ENCODE assay signal across 25 mouse cellular contexts in genomic region chr2:127651601-127652000, GRCm38 (mm10). TPM values are rescaled to one million over a fixed set of nuclear protein-coding genes. Genes with fewer than 3 reads are reported as not detected.
DNase-seq lines count a peak whose midpoint lies in the region; ATAC-seq and TF ChIP-seq lines count a peak whose summit lies in the region.
"Had no signal": no experiment of that assay in that cellular context is flagged by ENCODE, and none has a peak within 500 bp of the region (broad histone marks: within the 10 kb centered on the region; RNA-seq: fewer than 3 reads in every experiment).

No protein-coding gene starts in this region.

- no peak overlapping the region for H3K4me2 ChIP-seq in kidney, embryonic 14.5 days (replicated peaks; ENCODE audit: low read depth, low read length)
- H3K4me2 ChIP-seq in hindbrain, postnatal 0 days (ENCODE audit: low read depth, low read length): no peak overlapping the region
- H3K4me2 ChIP-seq: forebrain, embryonic 13.5 days; heart, embryonic 12.5 days; limb, embryonic 12.5 days; liver, embryonic 12.5 days; midbrain, embryonic 12.5 days; neural tube, embryonic 15.5 days; stomach, embryonic 15.5 days had no signal

- no peak overlapping the region for H3K9ac ChIP-seq in kidney, embryonic 14.5 days (ENCODE audit: low read depth, low read length)
- no peak overlapping the region for H3K9ac ChIP-seq in hindbrain, postnatal 0 days (replicated peaks; ENCODE audit: low read length)
- H3K9ac ChIP-seq: forebrain, embryonic 13.5 days; heart, embryonic 12.5 days; limb, embryonic 12.5 days; liver, embryonic 12.5 days; midbrain, embryonic 12.5 days; neural tube, embryonic 15.5 days; stomach, embryonic 15.5 days had no signal

- 53% methylated on average over 5 of the region's 5 CpGs for WGBS in kidney, embryonic 14.5 days
- WGBS in hindbrain, postnatal 0 days: 63% methylated on average over 5 of the region's 5 CpGs

- no peak for ATAC-seq in kidney, embryonic 14.5 days (ENCODE audit: low FRiP score, low TSS enrichment)
- ATAC-seq in hindbrain, postnatal 0 days: no peak
- ATAC-seq: activated CD4-positive, CD25-positive, alpha-beta regulatory T cell, adult 4 months; forebrain, embryonic 13.5 days; hindbrain, embryonic 16.5 days; intestine, embryonic 16.5 days; liver, embryonic 12.5 days had no signal

- H3K9me3 ChIP-seq in kidney, embryonic 14.5 days (ENCODE audit: control insufficient read depth, low read length): no peaks in the 10 kb centered on the region
- no peaks in the 10 kb centered on the region for H3K9me3 ChIP-seq in hindbrain, postnatal 0 days (ENCODE audit: low read length)
- H3K9me3 ChIP-seq: forebrain, embryonic 13.5 days; heart, embryonic 12.5 days; hindbrain, embryonic 10.5 days; limb, embryonic 12.5 days; liver, embryonic 12.5 days; midbrain, embryonic 12.5 days; neural tube, embryonic 15.5 days; stomach, embryonic 15.5 days had no signal

- no peak for TF ChIP-seq CTCF in hindbrain, postnatal 0 days (IDR thresholded peaks at IDR 0.05; ENCODE audit: low read depth)

- peak overlapping the region; percentile 79; the same call in 1 of the 2 replicates for H3K27ac ChIP-seq in kidney, embryonic 14.5 days (ENCODE audit: low read depth, low read length)
- H3K27ac ChIP-seq in hindbrain, postnatal 0 days: no peak overlapping the region
- H3K27ac ChIP-seq: forebrain, embryonic 13.5 days; hindbrain, embryonic 10.5 days; layer of hippocampus, adult 2 months; limb, embryonic 12.5 days; liver, embryonic 12.5 days; midbrain, embryonic 12.5 days; neural tube, embryonic 15.5 days; stomach, embryonic 15.5 days had no signal

- H3K4me1 ChIP-seq in kidney, embryonic 14.5 days (ENCODE audit: control insufficient read depth, insufficient read depth, low read length): 0 out of 2 replicates have a peak, but pooled peaks cover 3% of the 10 kb centered on the region
- no peaks in the 10 kb centered on the region for H3K4me1 ChIP-seq in hindbrain, postnatal 0 days (ENCODE audit: insufficient read depth, low read length)

- H3K27me3 ChIP-seq in kidney, embryonic 14.5 days (ENCODE audit: control insufficient read depth, insufficient read depth, low read length): peaks cover 21% of the 10 kb centered on the region
- H3K27me3 ChIP-seq in hindbrain, postnatal 0 days (ENCODE audit: insufficient read depth, low read length): peaks cover 12% of the 10 kb centered on the region

- H3K4me3 ChIP-seq in kidney, embryonic 14.5 days (ENCODE audit: low read length): no peak overlapping the region
- no peak overlapping the region for H3K4me3 ChIP-seq in hindbrain, postnatal 0 days (ENCODE audit: low read length)
- H3K4me3 ChIP-seq: forebrain, embryonic 13.5 days; heart, embryonic 12.5 days; hindbrain, embryonic 10.5 days; layer of hippocampus, adult 2 months; limb, embryonic 12.5 days; liver, embryonic 12.5 days; midbrain, embryonic 12.5 days; neural tube, embryonic 15.5 days; stomach, embryonic 15.5 days had no signal

- DNase-seq in urinary bladder, adult 2 months (ENCODE audit: low spot score): peak; percentile 10
- no peak for DNase-seq in urinary bladder, postnatal 36 days (ENCODE audit: low spot score in 2 of 2)
- DNase-seq in kidney, postnatal 25 days: peak; percentile 23 to 66
- DNase-seq in hindbrain, postnatal 0 days (ENCODE audit: low spot score): no peak
- DNase-seq in layer of hippocampus, adult 9-11 months: no peak
- no peak for DNase-seq in thymus, postnatal 36 days
- DNase-seq: adrenal gland, postnatal 14 days; cerebellum, adult 2 months; heart, postnatal 10 days; right cerebral cortex, adult 18-20 months; thymus, adult 18-20 months had no signal

- H3K36me3 ChIP-seq in kidney, embryonic 14.5 days (ENCODE audit: control insufficient read depth, insufficient read depth, low read length): no peaks in the 10 kb centered on the region
- H3K36me3 ChIP-seq in hindbrain, postnatal 0 days (ENCODE audit: insufficient read depth, low read length): no peaks in the 10 kb centered on the region
- H3K36me3 ChIP-seq: heart, embryonic 12.5 days; hindbrain, embryonic 10.5 days; limb, embryonic 12.5 days; liver, embryonic 12.5 days; midbrain, embryonic 12.5 days; neural tube, embryonic 15.5 days; stomach, embryonic 15.5 days had no signal

RNA-seq across cellular contexts. Expression of gene Mal, which starts 4.9 kb away (rescaled TPM):
- 113 and 133 TPM in 2 replicates for polyA plus RNA-seq in urinary bladder, adult 2 months (2012; rRNA removed)
- 21.4 and 33.2 TPM in 2 replicates for polyA plus RNA-seq in kidney, embryonic 14.5 days (2014; fragmentation: Nextera tagmentation; extraction: Ambion mirVana)
- 3.2 and 4.3 TPM in 2 replicates for total RNA-seq in hindbrain, postnatal 0 days (2014; rRNA removed)
- 4.8 and 5.2 TPM in 2 replicates for polyA plus RNA-seq in hindbrain, postnatal 0 days (2015; fragmentation: Nextera tagmentation; extraction: Ambion mirVana)
- total RNA-seq: MEL had no signal
- polyA plus RNA-seq: activated CD4-positive, CD25-positive, alpha-beta regulatory T cell, adult 4 months; liver, embryonic 12.5 days had no signal

Comparison
In these comparisons a context has a peak if more than half of its experiments do, and no peak if none do; other contexts are left out.
1. DNase-seq: peak in urinary bladder, adult 2 months (single experiment) and kidney, postnatal 25 days (2 of 2); none in urinary bladder, postnatal 36 days (0 of 2), hindbrain, postnatal 0 days (single experiment), layer of hippocampus, adult 9-11 months (single experiment) and thymus, postnatal 36 days (0 of 2).